Mouse (Mus musculus): ENCODE data around the gene Lrp6. TPM values are rescaled to one million over a fixed set of nuclear protein-coding genes. Genes with fewer than 3 reads are reported as not detected.

The Lrp6 gene
- polyA plus RNA-seq, 1 experiment from 2014 or later = 26.4 TPM

DNA sequence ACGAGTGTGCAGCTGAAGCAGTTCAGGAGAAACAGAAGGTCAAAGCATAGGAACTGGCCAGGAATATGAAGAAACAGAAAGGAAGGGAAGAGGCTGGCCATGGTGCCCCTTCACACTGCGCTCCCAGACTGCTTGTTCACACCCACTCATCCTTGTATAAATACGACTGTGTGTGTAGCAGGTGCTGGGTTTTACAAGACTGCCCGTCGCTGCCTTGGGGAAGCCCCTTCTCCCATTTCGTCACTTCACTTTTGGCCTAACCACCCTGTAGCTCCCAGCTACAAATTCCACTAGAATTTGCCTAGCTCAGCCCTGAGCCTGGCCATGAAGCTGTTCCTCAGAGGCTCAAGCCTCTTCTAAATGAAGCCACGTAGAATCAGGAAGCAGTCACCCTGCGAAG is 146.4 kb downstream of the Lrp6 start:
- no peaks in the 10 kb centered on the region for H3K27me3 ChIP-seq (ENCODE audit: control insufficient read depth, insufficient read depth, low read length)
- H3K9me3 ChIP-seq (ENCODE audit: control insufficient read depth, low read length) = no peaks in the 10 kb centered on the region
- H3K27ac ChIP-seq (replicated peaks in 1 of 2; ENCODE audit: control insufficient read depth in 1 of 2, insufficient read depth in 1 of 2, low read depth in 2 of 2, low read length in 2 of 2) = no peak overlapping the region
- 56% methylated on average over 8 of the region's 8 CpGs for WGBS
- H3K4me3 ChIP-seq (ENCODE audit: control insufficient read depth in 1 of 2, insufficient read depth in 1 of 2, low read depth in 1 of 2, low read length in 2 of 2) = no peak overlapping the region
- no peak overlapping the region for H3K9ac ChIP-seq (ENCODE audit: low read length)
- no peak overlapping the region for H3K4me2 ChIP-seq (ENCODE audit: low read length)
- H3K4me1 ChIP-seq (ENCODE audit: control insufficient read depth in 2 of 2, insufficient read depth in 2 of 2, low read length in 2 of 2) = peaks cover under 1 to 5% of the 10 kb centered on the region in 2 experiments; a peak in 1 of 4 replicates
- H3K36me3 ChIP-seq (ENCODE audit: control insufficient read depth, insufficient read depth, low read length) = no peaks in the 10 kb centered on the region
- ATAC-seq (ENCODE audit: insufficient number of reproducible peaks, insufficient read depth, low FRiP score, low read depth) = no peak

GRCm38 (mm10) chr6:134417886-134418285 is 148.9 kb downstream of the Lrp6 start:
- 22% methylated on average over 3 of the region's 3 CpGs for WGBS
- no peaks in the 10 kb centered on the region for H3K36me3 ChIP-seq (ENCODE audit: control insufficient read depth, insufficient read depth, low read length)
- no peaks in the 10 kb centered on the region for H3K9me3 ChIP-seq (ENCODE audit: control insufficient read depth, low read length)
- 0 out of 2 replicates have a peak, but pooled peaks have one; percentile 15 for ATAC-seq (ENCODE audit: insufficient number of reproducible peaks, insufficient read depth, low FRiP score, low read depth)
- H3K27ac ChIP-seq (replicated peaks in 1 of 2; ENCODE audit: control insufficient read depth in 1 of 2, insufficient read depth in 1 of 2, low read depth in 2 of 2, low read length in 2 of 2) = no peak overlapping the region
- 0 out of 4 replicates have a peak, but pooled peaks cover 0 to 5% of the 10 kb centered on the region in 2 experiments for H3K4me1 ChIP-seq (ENCODE audit: control insufficient read depth in 2 of 2, insufficient read depth in 2 of 2, low read length in 2 of 2)
- H3K27me3 ChIP-seq (ENCODE audit: control insufficient read depth, insufficient read depth, low read length) = no peaks in the 10 kb centered on the region
- H3K4me2 ChIP-seq (ENCODE audit: low read length) = no peak overlapping the region
- H3K4me3 ChIP-seq (ENCODE audit: control insufficient read depth in 1 of 2, insufficient read depth in 1 of 2, low read depth in 1 of 2, low read length in 2 of 2) = no peak overlapping the region
- no peak overlapping the region for H3K9ac ChIP-seq (ENCODE audit: low read length)

DNA sequence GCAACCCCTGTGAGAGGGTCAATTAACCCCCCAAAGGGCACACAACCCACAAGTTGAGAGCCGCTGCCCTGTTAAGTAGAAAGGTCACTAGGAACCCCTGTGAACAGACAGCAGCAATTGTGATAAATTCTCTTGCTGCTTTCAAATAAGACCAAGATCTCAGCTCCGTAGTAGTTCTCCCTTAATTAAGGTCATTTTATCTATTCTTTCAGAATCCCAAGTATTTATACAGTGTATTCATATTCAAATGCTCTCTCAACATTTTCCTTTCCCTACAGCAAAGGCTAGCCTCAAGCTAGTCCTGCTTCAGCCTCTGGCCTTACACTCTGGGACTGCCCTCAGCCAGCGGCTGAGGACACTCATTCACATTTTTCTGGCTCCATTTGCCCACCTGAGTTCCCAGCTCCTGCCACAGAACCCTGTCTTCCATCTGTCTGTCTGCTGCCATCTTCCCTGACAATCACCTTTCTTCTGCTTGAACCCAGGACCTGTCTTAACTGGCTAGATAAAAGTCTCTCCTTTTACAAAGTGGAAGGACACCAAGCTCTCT is 150.1 kb downstream of the Lrp6 start:
- WGBS = 71% methylated on average over 3 of the region's 3 CpGs
- H3K9ac ChIP-seq (ENCODE audit: low read length) = no peak overlapping the region
- H3K27me3 ChIP-seq (ENCODE audit: control insufficient read depth, insufficient read depth, low read length) = no peaks in the 10 kb centered on the region
- ATAC-seq (ENCODE audit: insufficient number of reproducible peaks, insufficient read depth, low FRiP score, low read depth) = no peak
- no peak overlapping the region for H3K4me3 ChIP-seq (ENCODE audit: control insufficient read depth in 1 of 2, insufficient read depth in 1 of 2, low read depth in 1 of 2, low read length in 2 of 2)
- no peaks in the 10 kb centered on the region for H3K36me3 ChIP-seq (ENCODE audit: control insufficient read depth, insufficient read depth, low read length)
- H3K4me2 ChIP-seq (ENCODE audit: low read length) = no peak overlapping the region
- no peaks in the 10 kb centered on the region for H3K9me3 ChIP-seq (ENCODE audit: control insufficient read depth, low read length)
- 0 out of 4 replicates have a peak, but pooled peaks cover 0 to 5% of the 10 kb centered on the region in 2 experiments for H3K4me1 ChIP-seq (ENCODE audit: control insufficient read depth in 2 of 2, insufficient read depth in 2 of 2, low read length in 2 of 2)
- H3K27ac ChIP-seq (replicated peaks in 1 of 2; ENCODE audit: control insufficient read depth in 1 of 2, insufficient read depth in 1 of 2, low read depth in 2 of 2, low read length in 2 of 2) = no peak overlapping the region

DNA sequence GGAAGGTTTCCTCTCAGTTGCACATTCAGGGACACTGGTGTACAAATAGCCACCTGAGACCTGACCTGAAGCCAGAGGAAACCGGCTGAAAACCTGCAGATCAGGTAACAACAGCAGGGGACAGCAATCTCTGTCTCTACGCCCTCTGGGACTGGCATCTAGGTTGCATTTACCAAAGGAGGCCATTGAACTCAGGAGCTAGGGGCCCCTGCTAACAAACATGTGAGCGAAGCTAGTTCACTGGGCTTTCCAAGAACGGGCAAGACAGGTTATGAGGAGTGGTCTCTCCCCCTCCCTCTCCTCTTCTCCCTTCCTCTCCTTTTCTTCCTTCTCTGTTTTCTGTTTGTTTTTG is 152.3 kb downstream of the Lrp6 start:
- whole genome bisulfite sequencing = 63% methylated on average over 4 of the region's 4 CpGs
- Histone ChIP-seq H3K4me2 (ENCODE audit: low read length) (peak overlapping the region; percentile 14; the same call in 1 of the 2 replicates), H3K36me3 (ENCODE audit: control insufficient read depth, insufficient read depth, low read length) (no peaks in the 10 kb centered on the region), H3K4me3 (ENCODE audit: control insufficient read depth in 1 of 2, insufficient read depth in 1 of 2, low read depth in 1 of 2, low read length in 2 of 2) (no peak overlapping the region), H3K4me1 (ENCODE audit: control insufficient read depth in 2 of 2, insufficient read depth in 2 of 2, low read length in 2 of 2) (0 out of 4 replicates have a peak, but pooled peaks cover 0 to 5% of the 10 kb centered on the region in 2 experiments), H3K27ac (replicated peaks in 1 of 2; ENCODE audit: control insufficient read depth in 1 of 2, insufficient read depth in 1 of 2, low read depth in 2 of 2, low read length in 2 of 2) (no peak overlapping the region), H3K27me3 (ENCODE audit: control insufficient read depth, insufficient read depth, low read length) (no peaks in the 10 kb centered on the region), H3K9me3 (ENCODE audit: control insufficient read depth, low read length) (no peaks in the 10 kb centered on the region), H3K9ac (ENCODE audit: low read length) (no peak overlapping the region)
- ATAC-seq (ENCODE audit: insufficient number of reproducible peaks, insufficient read depth, low FRiP score, low read depth) = no peak

DNA sequence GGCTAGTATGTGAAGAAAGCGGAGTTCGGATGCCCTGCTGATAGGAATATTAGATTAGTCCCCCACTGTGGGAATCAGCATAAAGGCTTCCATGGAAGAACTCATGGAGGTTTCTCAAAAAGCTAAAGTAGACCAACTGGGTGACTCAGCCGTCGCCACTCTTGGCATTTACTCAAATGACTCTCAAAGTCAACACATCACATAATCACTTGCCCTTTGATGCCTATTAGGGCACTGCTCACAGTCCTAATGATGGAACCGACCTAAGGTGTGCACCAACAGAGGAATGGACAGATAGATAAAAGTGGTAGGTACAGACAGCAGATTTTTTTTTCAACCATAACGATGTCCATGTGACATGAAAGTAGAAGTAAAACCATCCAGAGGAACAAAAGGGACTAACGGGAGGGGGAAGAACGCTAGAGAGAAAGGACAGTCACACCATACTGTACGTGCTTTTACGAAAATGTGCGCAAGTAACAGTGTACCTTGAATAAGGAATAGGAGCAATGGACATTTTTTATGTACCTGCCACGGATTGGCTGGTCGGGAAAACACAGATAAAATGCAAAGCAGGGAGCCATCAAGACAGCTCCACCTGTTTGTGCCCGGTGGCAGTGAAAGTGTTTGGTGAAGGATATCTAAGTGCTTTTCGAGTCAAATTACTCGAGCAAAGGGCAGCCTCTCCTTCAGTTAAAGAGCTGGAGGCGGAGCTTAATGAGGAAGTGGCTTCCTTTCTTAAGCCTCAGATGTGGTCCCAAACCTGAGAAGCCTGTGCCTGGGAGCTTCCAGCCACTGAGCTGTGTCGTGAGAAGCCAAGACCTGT is 152.8 kb downstream of the Lrp6 start:
- ATAC-seq (ENCODE audit: insufficient number of reproducible peaks, insufficient read depth, low FRiP score, low read depth) = no peak
- 0 out of 4 replicates have a peak, but pooled peaks cover 0 to 5% of the 10 kb centered on the region in 2 experiments for H3K4me1 ChIP-seq (ENCODE audit: control insufficient read depth in 2 of 2, insufficient read depth in 2 of 2, low read length in 2 of 2)
- no peak overlapping the region for H3K4me3 ChIP-seq (ENCODE audit: control insufficient read depth in 1 of 2, insufficient read depth in 1 of 2, low read depth in 1 of 2, low read length in 2 of 2)
- no peaks in the 10 kb centered on the region for H3K9me3 ChIP-seq (ENCODE audit: control insufficient read depth, low read length)
- no peaks in the 10 kb centered on the region for H3K36me3 ChIP-seq (ENCODE audit: control insufficient read depth, insufficient read depth, low read length)
- H3K9ac ChIP-seq (ENCODE audit: low read length) = no peak overlapping the region
- peak overlapping the region; percentile 14; the same call in 1 of the 2 replicates for H3K4me2 ChIP-seq (ENCODE audit: low read length)
- WGBS = 52% methylated on average over 18 of the region's 18 CpGs
- H3K27me3 ChIP-seq (ENCODE audit: control insufficient read depth, insufficient read depth, low read length) = no peaks in the 10 kb centered on the region
- H3K27ac ChIP-seq (replicated peaks in 1 of 2; ENCODE audit: control insufficient read depth in 1 of 2, insufficient read depth in 1 of 2, low read depth in 2 of 2, low read length in 2 of 2) = no peak overlapping the region

DNA sequence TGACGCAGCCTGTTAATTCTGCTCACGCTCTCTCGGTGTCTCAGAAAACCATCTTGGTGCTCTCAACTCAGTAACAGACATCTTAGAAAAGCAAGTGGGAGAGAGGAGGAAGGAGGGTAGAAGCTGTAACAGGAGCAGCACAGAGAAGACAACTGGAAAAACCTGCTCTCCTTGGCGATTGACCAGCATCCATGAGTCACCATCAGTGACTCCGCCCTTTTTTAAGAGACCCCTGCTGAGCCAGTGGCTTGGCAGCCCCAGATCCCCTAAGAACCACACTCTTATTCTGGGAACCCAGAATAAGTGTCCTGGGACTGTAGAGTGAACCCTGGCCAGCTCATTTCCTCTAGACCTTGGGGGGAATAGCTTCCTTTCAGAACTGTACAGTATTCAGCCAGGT is 159.5 kb downstream of the Lrp6 start:
- no peaks in the 10 kb centered on the region for H3K36me3 ChIP-seq (ENCODE audit: control insufficient read depth, insufficient read depth, low read length)
- H3K4me2 ChIP-seq (ENCODE audit: low read length) = no peak overlapping the region
- no peak for ATAC-seq (ENCODE audit: insufficient number of reproducible peaks, insufficient read depth, low FRiP score, low read depth)
- H3K27me3 ChIP-seq (ENCODE audit: control insufficient read depth, insufficient read depth, low read length) = no peaks in the 10 kb centered on the region
- H3K9me3 ChIP-seq (ENCODE audit: control insufficient read depth, low read length) = no peaks in the 10 kb centered on the region
- no peak overlapping the region for H3K27ac ChIP-seq (replicated peaks in 1 of 2; ENCODE audit: control insufficient read depth in 1 of 2, insufficient read depth in 1 of 2, low read depth in 2 of 2, low read length in 2 of 2)
- 0 out of 4 replicates have a peak, but pooled peaks cover 0 to 2% of the 10 kb centered on the region in 2 experiments for H3K4me1 ChIP-seq (ENCODE audit: control insufficient read depth in 2 of 2, insufficient read depth in 2 of 2, low read length in 2 of 2)
- 55% methylated on average over 5 of the region's 5 CpGs for WGBS
- no peak overlapping the region for H3K9ac ChIP-seq (ENCODE audit: low read length)
- H3K4me3 ChIP-seq (ENCODE audit: control insufficient read depth in 1 of 2, insufficient read depth in 1 of 2, low read depth in 1 of 2, low read length in 2 of 2) = no peak overlapping the region

DNA sequence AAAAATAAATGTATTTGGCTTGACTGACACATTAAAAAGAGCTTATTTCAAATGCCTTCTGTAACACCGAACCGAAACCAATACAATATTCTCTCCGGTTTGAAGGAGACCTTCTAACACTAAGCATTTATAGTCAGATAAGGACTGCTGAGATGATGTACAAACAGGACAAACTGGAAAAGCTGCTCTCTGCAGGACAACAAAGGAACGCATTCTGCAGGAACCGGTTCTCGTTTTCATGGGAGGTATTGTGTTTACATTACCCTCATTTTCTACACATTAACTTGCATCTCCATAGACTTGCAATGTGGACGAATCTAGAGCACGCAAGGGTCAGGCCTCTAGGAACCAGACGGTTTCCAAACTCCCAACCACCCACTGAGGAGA is 163.1 kb downstream of the Lrp6 start:
- no peak for ATAC-seq (ENCODE audit: insufficient number of reproducible peaks, insufficient read depth, low FRiP score, low read depth)
- no peaks in the 10 kb centered on the region for H3K36me3 ChIP-seq (ENCODE audit: control insufficient read depth, insufficient read depth, low read length)
- no peak overlapping the region for H3K4me3 ChIP-seq (ENCODE audit: control insufficient read depth in 1 of 2, insufficient read depth in 1 of 2, low read depth in 1 of 2, low read length in 2 of 2)
- 86% methylated on average over 9 of the region's 9 CpGs for WGBS
- H3K27me3 ChIP-seq (ENCODE audit: control insufficient read depth, insufficient read depth, low read length) = no peaks in the 10 kb centered on the region
- no peak overlapping the region for H3K9ac ChIP-seq (ENCODE audit: low read length)
- 0 out of 4 replicates have a peak, but pooled peaks cover 0 to 2% of the 10 kb centered on the region in 2 experiments for H3K4me1 ChIP-seq (ENCODE audit: control insufficient read depth in 2 of 2, insufficient read depth in 2 of 2, low read length in 2 of 2)
- H3K27ac ChIP-seq (replicated peaks in 1 of 2; ENCODE audit: control insufficient read depth in 1 of 2, insufficient read depth in 1 of 2, low read depth in 2 of 2, low read length in 2 of 2) = no peak overlapping the region
- H3K9me3 ChIP-seq (ENCODE audit: control insufficient read depth, low read length) = no peaks in the 10 kb centered on the region
- no peak overlapping the region for H3K4me2 ChIP-seq (ENCODE audit: low read length)

Data from heart, embryonic 14.5 days (tissue).